Mouse (Mus musculus) left cerebral cortex, adult 2 months (tissue): ENCODE results near the gene Lrrc32. TPM values are rescaled to one million over a fixed set of nuclear protein-coding genes. Genes with fewer than 3 reads are reported as not detected.

Source experiments
- DNase-seq, 2 experiments: peaks; one replicate each; pipeline ENCODE4 v3.0.0; 2021 to 2022; ENCODE audit warnings: low spot score in 2 of 2, mixed read lengths in 1 of 2; ENCODE audit errors: extremely low spot score in 1 of 2
- H3K27ac ChIP-seq: fragments of 200-600 bp; 2 replicates; pipeline ENCODE4 v1.8.1; 2022
- H3K4me3 ChIP-seq: fragments of 200-600 bp; 2 replicates; pipeline ENCODE4 v1.8.1; 2022
- CTCF ChIP-seq: fragments of 200-600 bp; IDR thresholded peaks from 2 replicates; pipeline ENCODE4 v1.8.1; 2022; ENCODE audit warnings: antibody characterized with exemption, mild to moderate bottlenecking, moderate library complexity
- intact Hi-C: fragments of 180-260 bp; cut with DNase I; formaldehyde crosslinking; loops from one replicate; pipeline ENCODE4 v1.15.1; 2025
- total RNA-seq, 2 experiments: library from RNA; stranded (reverse); gene quantifications; 2 replicates each; pipeline ENCODE4 v1.2.3; 2021

Lrrc32 gene
- total RNA-seq, 2 experiments from 2014 or later = 5.0 to 8.0 TPM

GRCm38 (mm10) chr7:98524401-98524800, 35.3 kb downstream of the Lrrc32 start:
- TF ChIP-seq CTCF = no peak
- DNase-seq = no peak
- Histone ChIP-seq H3K4me3 (no peak overlapping the region), H3K27ac (no peak overlapping the region)
- intact Hi-C loops = no loop called here

DNA sequence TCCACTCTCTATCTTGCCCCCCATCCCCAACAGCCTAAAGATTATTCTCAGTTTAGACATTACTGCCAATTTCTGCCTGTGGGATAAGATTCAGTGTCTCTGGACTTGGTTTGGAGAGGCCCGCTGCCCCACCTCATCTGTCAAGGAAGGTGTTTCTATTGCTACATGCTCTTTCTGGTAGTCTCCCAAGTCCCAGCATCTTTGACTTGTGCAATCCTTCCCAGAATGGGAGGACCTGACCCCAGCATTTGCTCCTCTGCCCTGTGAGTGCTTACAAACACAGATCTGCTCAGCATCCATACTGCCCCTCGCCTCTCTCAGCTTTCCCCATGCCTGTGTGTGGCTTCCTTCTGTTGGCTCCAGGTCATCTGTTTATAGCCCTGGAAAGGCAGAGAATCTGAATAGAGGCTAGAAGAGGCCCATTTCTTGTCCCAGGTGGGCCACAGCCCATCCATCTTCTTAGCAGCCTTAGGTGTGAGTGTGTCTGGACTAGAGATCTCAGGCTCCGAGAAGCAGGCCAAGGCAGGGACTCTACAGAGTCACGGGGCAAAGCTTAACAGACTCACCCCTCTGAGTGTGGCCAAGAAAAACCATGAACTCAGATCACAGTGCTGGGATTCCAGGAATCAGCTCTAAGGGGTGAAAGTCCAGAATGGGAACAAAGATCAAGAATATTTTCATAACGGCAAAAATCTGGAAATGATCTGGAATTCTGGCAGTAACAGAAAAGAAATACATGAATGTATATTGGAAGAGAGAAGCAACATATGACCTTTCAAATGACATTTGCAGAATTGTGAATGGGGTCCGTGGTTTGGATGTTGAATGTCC, 36.0 kb downstream of the Lrrc32 start:
- intact Hi-C loops = no loop called here
- no peak for DNase-seq
- TF ChIP-seq CTCF = no peak
- no peak overlapping the region for H3K4me3 ChIP-seq
- H3K27ac ChIP-seq = no peak overlapping the region

GRCm38 (mm10) chr7:98527085-98527484, 38.0 kb downstream of the Lrrc32 start:
- Histone ChIP-seq H3K27ac (no peak overlapping the region), H3K4me3 (no peak overlapping the region)
- intact Hi-C loops = no loop called here
- no peak for DNase-seq
- no peak for TF ChIP-seq CTCF

GRCm38 (mm10) chr7:98531612-98532011, 42.5 kb downstream of the Lrrc32 start:
- no peak for TF ChIP-seq CTCF
- intact Hi-C loops = no loop called here
- DNase-seq = no peak
- Histone ChIP-seq H3K27ac (no peak overlapping the region), H3K4me3 (no peak overlapping the region)

GRCm38 (mm10) chr7:98532981-98533380, 43.9 kb downstream of the Lrrc32 start:
- no peak overlapping the region for H3K27ac ChIP-seq
- no peak for TF ChIP-seq CTCF
- no peak for DNase-seq
- no peak overlapping the region for H3K4me3 ChIP-seq
- intact Hi-C loops = no loop called here

DNA sequence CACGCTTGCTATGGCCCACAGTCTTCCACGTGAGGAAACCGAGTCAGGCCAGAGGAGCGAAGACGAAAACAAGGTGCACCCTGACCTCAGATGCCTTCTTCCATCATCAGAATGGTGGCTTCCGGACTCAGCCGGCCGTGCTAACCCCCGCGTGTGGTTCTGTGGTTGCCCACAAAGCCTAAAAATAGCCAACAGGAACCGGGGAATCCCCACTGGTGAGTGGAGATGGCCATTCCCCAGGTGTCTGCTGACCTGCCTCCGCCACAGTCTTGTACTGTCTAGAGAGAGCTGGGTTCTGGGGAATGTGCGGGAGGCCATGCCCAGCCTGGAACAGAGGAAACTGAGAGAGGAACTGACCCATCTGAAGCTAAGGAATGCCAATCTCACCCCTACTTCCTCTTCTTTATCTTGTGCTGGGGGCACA, 45.4 kb downstream of the Lrrc32 start:
- H3K4me3 ChIP-seq = no peak overlapping the region
- TF ChIP-seq CTCF = no peak
- no peak for DNase-seq
- intact Hi-C loops = no loop called here
- H3K27ac ChIP-seq = no peak overlapping the region

DNA sequence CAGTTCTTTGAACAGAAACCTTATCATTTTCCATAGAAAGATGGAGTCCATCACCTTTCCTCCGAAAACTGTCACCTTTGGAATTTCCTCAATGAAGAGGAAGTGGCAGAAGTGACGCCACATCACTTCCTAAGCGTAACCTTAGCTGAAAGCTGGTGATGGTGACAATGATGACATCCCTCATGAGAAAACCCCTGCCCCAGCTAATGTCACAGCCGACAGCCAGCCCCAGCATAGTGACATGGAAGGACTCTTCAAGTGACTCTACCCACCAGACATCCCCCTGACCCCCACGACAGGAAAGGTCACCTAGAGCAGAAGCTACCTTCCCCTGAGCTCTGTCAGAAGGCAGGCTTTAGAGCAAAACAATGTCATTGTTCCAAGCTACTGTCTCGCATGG, 46.1 kb downstream of the Lrrc32 start:
- no peak for DNase-seq
- intact Hi-C loops = no loop called here
- no peak for TF ChIP-seq CTCF
- Histone ChIP-seq H3K27ac (no peak overlapping the region), H3K4me3 (no peak overlapping the region)

GRCm38 (mm10) chr7:98535882-98536281, 46.8 kb downstream of the Lrrc32 start:
- Histone ChIP-seq H3K4me3 (no peak overlapping the region), H3K27ac (no peak overlapping the region)
- DNase-seq = no peak
- intact Hi-C loops = no loop called here
- TF ChIP-seq CTCF = no peak

- no peak overlapping the region for H3K27ac ChIP-seq
Observed at GRCm38 (mm10) chr7:98537210-98537966, 48.3 kb downstream of the Lrrc32 start.

DNA sequence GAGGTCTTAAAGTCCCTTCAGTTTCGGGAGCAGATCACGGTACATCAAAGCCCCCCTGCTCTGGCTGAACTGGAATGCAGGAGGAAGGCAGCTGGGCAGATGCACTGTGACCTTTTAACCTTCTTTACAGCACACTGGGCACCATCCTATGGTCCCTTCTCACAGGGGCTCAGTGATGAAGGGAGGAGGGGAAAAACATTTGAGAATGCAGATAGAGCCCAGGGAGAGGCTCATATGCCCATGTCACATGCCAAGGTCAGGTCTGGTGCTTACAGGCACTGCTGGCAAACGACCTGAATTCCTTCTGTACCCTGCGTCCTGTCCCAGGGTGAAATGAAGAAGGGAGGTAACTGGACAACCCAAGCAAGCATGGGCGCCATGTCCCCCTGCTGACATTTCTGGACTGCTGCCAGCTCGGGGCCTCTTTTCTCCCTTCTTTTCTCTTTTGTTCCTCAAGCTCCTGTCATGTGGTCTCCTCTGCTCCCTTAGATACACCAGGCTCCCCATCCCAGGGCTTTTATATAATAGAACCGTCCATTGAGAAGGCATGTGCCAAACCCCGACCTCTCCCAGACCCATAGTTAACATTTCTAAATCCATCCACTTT, 49.0 kb downstream of the Lrrc32 start:
- no peak for DNase-seq
- intact Hi-C loops = no loop called here
- Histone ChIP-seq H3K4me3 (no peak overlapping the region), H3K27ac (no peak overlapping the region)
- TF ChIP-seq CTCF = no peak

More at GRCm38 (mm10) chr7:98537210-98537966, 48.3 kb downstream of the Lrrc32 start:
- no peak for DNase-seq
- TF ChIP-seq CTCF = no peak
- intact Hi-C loops = no loop called here
- H3K4me3 ChIP-seq = no peak overlapping the region

GRCm38 (mm10) chr7:98540879-98541278, 51.8 kb downstream of the Lrrc32 start:
- DNase-seq = no peak
- Histone ChIP-seq H3K4me3 (no peak overlapping the region), H3K27ac (no peak overlapping the region)
- TF ChIP-seq CTCF = no peak
- intact Hi-C loops = no loop called here

GRCm38 (mm10) chr7:98541564-98541963, 52.5 kb downstream of the Lrrc32 start:
- intact Hi-C loops = no loop called here
- no peak for DNase-seq
- no peak overlapping the region for H3K27ac ChIP-seq
- TF ChIP-seq CTCF = no peak
- no peak overlapping the region for H3K4me3 ChIP-seq
